Mouse (Mus musculus): ENCODE measurements at regions not wholly inside any gene's neighbourhood (a gene's known extent, or its start where the extent isn't known, plus 50 kb on each side); places are given as distances from the start of the nearest gene placed in this dataset.

DNA sequence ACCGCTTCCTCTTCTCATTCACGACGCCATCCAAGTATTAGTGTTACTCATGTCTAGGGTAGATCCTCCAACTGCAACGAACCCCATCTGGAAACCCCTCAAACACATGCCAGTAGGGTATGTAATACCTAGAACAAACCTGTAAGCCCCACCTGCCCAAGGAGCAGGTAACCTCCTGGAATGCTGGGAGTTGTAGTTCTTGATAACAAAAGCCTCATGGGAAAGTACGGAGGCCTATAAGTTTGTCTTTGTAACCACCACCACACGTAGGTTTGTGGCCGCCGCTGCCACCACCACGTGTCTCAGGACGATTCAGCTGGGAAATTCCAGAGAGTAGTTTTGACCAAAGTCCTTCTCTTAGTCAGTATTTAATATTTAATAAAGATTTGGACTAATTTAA is 107.4 kb upstream of the Unc5b start:
- ATAC-seq (replicated peaks; ENCODE audit: low read depth, poor library complexity, severe bottlenecking) = no peak

DNA sequence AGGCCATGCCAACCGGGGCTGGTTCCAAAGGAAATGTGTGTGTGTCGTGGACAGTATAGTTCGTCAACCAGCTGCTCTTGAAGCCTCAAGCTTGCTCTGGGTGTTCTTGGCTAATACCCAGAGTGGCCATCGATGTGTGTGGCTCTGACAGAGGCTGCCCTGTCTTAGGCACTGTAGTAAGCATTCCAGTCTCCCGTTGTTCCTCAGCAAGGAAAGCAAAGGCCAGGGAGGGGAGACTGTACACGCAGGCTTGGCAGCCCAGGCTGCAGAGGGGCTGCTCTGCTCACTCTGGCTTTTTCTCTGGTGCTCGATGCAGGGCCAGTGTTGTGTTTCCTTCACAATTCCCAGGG is 106.1 kb upstream of the Unc5b start:
- ATAC-seq (replicated peaks; ENCODE audit: low read depth, poor library complexity, severe bottlenecking) = no peak

DNA sequence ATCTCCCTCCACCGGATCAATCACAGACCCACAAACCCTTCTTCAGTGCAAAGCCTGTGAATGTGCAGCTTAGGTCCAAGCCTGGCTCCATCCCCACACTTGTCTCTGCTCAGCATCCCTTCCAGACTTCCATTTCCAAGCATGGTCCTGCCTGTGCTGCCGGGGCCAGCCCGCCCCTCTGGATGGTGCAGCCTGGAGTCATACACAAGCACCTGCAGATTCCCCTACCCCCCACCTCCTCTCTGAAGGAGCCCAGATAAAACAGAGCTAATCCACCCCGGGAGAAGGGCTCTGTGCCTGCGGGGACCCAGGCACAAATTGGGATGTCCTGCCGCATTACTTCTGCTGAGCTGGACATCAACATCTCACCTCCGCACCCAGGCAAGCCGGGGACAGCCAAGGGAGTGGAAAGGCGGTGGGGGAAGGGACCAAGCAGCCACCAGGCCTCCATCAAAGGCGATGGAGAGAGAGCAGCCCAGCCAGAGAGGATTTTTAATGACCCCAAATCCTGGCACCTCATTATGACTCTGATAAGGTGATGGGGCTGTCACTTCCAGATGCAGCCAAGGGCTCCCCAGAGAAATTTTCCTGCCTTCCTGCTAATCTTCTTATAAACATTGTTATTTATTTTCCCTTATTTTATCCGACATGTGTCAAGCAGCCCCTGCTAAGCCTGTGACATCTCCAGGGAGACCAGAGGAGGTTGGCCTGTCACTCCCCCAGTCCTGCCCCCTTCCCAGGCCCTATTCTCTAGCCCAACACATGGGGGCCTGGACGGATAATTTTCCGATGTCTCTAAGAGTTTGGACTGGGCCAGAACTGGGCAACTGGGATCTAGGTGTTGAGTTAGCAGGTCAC is 105.5 kb upstream of the Unc5b start:
- no peak for ATAC-seq (replicated peaks; ENCODE audit: low read depth, poor library complexity, severe bottlenecking)

DNA sequence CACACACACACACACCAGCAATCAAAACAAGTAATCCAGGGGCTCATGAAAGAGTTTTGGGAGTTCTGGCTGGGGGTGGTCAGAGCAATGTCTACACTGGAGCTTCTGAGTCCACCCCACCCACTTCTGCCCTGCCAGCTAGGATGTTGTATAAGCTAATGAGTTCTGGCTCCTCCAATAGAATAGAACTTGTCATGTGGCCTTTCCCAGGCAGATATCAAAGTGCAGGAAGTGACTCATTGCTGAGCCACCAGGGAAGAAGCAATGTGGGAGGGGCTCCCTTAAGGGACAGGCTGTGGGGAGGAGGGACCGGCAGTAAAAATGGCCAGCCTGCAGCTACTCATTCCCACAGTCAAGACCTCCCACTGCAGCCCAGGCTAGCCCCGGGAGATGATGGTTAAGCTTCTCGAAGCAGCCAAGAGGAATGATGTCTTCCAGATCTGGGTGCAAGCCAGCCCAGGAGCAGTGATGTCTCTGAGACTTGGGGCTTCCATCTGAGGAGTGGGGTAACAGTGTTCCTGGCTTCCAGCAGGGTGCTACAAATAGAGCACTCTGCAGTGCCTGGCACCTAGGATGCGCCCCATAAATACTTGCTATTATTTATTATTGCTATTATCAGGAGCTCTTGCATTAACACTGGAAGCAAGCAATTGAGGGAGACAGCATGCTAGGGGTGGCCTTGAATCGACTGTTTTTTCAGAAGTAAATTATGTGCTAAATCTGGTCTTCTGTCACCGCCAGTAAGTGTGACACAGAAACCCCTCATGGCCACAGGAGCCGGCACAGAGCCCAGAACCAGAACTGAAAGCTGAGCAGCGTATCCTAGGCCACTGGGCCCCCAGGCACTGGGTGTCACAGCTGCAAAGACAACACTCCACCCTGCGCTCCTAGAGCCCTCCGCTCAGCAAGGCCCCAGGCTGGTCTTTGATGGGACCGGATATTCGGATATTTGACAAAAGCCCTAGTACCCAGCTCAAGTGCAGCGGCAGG is 103.2 kb upstream of the Unc5b start:
- ATAC-seq (replicated peaks; ENCODE audit: low read depth, poor library complexity, severe bottlenecking) = peak; percentile 67

DNA sequence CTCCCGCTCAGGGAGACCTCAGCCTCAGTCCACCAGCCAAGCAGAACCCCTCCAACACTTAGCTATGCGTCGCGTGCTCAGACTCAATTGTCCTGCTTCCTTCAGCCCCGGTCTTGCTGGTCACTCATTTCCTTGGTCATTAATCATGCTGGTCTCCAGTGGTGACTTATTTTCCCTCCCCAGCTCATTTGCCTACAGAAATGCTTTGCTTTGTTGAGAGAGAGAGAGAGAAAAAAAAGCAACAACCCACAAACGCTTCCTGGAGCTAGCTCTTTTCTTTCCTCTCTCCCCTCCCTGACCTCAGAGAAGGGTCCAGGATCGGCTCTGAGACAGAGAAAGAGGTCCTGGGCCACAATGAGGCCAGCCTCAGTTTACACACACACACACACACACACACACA is 102.5 kb upstream of the Unc5b start:
- ATAC-seq (replicated peaks; ENCODE audit: low read depth, poor library complexity, severe bottlenecking) = no peak

DNA sequence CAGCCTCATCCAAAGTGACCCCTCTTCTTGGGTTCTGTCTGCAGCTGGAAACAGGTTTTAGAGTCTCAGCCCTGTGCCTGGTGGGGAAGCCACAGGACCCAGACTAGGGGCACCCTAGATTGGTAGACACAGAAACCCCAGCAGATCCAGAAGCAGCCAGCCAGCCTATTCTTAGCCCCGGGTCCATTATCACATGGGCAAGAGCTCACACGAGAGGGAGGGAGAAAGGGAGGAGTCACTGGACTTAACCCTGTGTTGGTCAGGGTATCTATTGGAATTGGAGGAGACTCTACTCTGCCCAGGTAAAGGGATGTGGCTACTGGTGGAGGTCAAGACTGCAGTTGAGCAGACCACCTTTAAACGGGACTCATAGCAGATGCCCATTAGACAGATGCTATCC is 101.5 kb upstream of the Unc5b start:
- no peak for ATAC-seq (replicated peaks; ENCODE audit: low read depth, poor library complexity, severe bottlenecking)

DNA sequence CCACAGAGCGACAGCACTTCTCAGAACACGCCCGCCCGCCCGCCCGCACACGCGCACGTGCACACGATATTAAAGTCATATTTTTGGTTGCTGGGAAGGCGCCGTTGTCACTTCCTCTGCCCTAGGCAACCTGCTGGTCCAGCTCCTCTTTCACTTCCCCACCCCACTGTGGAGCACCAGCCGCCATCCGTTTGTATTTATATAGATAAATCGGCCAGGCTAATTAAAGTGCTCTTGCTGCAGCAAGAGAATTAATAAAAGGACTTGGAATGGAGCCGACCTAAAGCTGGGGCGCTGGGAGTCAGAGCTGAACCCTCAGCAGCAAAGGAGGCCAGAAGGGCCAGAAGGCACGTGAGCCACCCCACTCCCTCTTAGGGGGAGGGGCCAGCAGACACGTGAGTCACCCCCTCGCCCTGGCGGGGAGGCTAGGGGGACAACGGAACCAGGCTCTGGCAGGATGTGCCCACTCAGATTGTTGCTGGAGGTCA is 100.6 kb upstream of the Unc5b start:
- ATAC-seq (replicated peaks; ENCODE audit: low read depth, poor library complexity, severe bottlenecking) = peak; percentile 63

DNA sequence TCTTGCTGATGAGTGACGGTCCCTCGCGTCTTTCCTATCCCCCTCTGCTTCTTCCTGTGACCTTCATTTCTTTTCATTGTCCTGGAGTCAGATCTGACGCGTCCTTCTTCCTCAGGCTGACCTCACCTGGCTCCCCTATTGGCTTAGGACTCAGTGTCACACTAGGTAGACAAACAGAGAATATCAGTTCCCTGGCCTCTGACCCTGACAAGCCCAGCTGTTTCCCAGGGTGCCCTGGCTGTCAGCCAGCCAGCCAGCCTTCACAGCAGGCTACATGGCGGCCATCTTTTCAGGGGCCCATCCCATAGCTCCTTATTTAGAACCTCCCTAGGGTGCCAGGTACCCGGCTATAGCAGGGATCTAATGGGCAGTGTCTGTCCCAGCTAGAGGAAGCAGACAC is 97.3 kb upstream of the Unc5b start:
- no peak for ATAC-seq (replicated peaks; ENCODE audit: low read depth, poor library complexity, severe bottlenecking)

DNA sequence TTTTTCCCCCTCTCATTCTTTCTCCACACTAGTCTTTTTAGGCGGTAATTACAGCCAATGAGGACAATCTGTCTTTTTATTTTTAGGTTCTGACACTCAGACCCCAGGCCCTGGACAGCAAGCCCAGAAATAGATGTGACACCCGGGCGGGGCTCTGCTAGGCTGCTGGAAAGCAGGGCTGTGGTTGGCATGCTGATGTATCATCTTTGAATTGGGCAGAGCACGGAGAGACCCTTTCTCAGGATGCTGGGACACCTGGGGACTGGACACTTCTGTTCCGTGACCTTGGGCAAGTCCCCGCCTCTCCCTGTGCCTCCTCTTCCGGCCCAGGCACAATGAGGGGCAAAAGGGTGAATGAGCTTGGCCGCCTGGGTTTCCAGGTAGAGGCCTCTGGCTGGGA is 96.8 kb upstream of the Unc5b start:
- ATAC-seq (replicated peaks; ENCODE audit: low read depth, poor library complexity, severe bottlenecking) = no peak

DNA sequence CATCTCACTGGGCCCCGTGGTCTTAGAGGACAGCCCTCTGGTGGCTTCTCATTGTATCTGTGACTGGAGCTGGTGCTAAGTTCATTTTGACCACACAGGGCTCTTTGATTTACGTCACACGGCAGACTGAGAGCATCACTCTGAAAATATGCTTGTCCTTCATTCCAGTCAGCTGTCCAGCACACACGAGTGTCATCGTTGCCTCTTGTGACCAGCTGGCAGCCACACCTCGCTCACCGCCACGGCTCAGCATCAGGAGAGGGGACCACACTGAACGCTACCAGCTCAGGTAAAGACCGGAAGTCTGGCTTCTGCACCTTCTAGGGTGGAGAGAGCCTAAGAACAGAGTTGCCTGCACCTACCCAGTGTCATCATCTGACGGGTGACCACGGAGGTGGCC is 95.3 kb upstream of the Unc5b start:
- ATAC-seq (replicated peaks; ENCODE audit: low read depth, poor library complexity, severe bottlenecking) = no peak

DNA sequence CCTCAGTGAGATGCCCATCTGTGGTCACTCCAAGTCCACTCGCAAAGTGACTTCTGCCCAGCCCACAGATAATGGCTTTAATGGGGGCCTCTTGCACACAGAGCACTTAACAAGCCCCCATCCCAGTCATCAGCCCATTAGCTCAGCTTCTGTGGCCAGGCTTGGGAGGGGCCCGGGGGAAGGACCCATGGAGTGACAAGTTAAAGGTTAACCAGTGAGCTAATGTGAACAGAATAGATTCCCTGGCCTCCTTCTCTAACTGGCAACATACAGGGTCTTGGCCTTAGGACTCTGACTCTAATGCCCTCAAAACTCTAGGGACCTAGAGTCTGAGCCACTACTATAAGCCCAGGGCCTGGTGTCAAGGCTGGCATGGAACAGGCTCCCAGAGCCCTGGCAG is 94.3 kb upstream of the Unc5b start:
- no peak for ATAC-seq (replicated peaks; ENCODE audit: low read depth, poor library complexity, severe bottlenecking)

DNA sequence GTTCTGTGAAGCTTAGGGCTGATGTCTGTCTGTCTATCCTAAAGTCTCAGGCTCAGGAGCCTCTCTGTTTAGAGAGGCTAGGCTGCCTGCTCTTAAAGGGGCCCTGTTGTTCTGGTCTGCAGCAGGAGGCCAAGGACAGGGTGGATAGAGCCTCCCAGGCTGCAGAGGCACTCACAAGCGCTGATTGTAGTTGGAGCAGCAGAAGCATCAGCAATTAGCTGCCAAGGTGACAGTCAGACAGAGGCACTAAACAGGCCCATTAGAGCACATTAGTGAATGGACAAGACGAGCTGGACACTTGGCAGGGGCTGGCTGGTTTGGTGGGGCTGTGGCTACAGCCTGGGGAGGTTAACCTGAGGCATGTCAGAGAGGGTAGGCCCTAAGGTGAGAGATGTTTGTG is 93.8 kb upstream of the Unc5b start:
- ATAC-seq (replicated peaks; ENCODE audit: low read depth, poor library complexity, severe bottlenecking) = no peak

DNA sequence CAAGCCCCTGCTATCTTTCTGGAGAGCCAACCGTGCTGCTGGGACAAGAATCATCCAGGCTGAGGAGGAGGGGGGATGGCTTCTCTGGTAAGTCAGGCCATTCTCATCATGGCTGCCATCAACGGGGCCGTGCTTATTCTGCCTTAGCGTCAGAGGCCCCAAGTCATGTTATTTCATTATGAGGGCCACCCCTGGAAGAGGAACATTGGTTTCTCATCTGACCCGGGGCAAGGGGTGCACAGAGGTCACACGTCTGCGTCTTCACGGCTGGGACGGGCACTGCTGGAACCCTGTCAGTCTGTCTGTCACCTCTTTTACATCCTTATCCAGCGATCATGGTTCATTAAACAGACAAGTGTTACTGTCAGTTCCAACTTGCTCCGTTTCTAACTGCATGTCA is 92.4 kb upstream of the Unc5b start:
- ATAC-seq (replicated peaks; ENCODE audit: low read depth, poor library complexity, severe bottlenecking) = no peak

DNA sequence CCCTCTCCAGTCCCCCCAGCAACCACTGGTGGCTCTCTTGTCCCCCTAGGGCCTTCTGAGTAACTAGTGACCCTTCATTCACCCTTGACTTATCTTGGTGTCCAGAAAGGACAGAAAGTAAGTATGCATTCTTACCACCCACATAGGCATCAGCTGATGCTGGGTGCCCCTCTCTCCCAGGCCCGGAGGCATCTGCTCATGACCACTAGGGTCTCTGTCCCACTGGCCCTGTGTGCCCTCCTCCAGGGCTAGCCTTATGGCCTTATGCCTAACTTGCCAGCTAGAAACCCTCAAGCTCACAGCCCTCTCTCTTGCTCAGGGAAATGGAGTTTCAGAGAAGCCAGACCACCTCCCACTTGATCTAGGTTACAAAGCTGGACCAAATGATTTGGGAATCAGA is 89.2 kb upstream of the Unc5b start:
- ATAC-seq (replicated peaks; ENCODE audit: low read depth, poor library complexity, severe bottlenecking) = no peak

DNA sequence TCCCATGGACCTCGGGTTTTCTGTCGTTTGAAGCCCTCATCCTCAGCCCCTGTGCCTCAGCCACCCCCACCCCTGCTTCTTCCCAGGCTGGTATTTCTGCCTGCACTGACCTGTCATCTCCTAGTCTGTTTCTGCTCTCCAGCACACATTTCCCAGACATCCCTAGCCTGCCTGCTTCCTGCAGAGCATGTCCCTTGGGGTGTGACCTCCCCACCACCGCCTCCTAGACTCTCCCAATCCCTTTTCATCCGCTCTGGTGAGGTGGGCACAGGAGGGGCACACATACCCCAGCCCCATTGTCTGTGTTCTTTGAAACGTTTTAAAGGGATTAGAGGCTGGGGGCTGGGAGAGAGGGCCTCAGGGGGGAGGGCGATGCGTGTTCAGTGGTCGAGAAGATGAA is 86.6 kb upstream of the Unc5b start:
- ATAC-seq (replicated peaks; ENCODE audit: low read depth, poor library complexity, severe bottlenecking) = no peak

DNA sequence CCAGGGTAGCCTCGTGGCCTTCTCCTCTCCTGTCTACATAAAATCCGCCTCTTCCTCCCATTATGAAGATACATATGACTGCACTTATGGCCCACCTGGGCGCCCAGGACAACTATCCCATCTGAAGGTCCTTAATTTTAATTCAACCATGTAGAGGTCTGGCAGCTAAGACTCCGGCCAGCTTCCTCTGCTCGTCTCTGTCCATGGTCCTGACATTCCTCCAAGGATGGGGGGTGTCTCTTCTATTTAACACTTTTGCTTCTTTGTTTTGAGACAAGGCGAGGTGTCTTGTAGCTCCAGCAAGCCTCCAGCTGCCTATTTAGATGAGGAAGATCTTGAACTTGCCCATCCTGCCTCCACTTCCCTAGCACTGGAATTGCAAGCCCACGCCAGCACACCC is 83.0 kb upstream of the Unc5b start:
- 0 out of 2 replicates have a peak, but pooled peaks have one; percentile 39 for ATAC-seq (replicated peaks; ENCODE audit: low read depth, poor library complexity, severe bottlenecking)

DNA sequence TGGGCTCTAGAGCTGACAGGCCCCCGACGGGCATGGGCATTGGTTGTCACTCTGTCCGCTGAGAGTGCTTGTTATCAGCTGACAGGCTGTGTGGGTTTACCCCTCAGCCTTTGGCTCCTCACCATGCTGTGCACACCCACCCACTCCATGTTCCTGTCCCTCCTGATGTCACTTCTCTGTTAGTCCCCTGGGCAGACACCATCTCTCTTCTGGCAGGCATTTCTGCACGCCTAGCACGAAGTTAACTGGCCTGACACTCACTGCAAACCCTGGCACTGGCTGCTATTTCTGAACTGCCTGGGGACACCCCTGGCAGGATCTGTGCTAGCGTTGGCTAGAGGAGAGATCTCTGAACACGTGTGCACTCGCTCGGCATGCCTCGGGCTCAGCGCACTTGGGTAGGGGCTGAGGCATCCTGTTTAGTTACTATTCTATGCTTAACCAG is 82.1 kb upstream of the Unc5b start:
- ATAC-seq (replicated peaks; ENCODE audit: low read depth, poor library complexity, severe bottlenecking) = no peak

DNA sequence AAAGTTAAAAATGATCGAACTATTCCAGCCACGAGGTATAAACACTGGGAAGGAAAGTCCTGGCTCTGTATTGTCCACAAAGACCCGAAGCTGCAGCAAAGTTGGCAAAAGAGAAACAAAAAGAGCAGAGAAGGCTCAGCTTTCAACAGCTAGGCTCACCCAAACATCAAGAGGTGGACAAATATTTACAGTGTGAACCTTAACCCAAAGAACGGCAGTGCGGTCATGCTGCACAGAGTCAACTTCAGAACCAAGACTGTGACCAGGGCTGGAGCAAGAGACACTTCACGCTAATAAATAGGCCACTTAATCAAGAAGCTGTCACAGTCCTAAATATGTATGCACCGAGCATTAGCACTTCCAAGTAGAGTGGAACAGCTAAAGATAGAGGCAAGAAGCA is 73.0 kb upstream of the Unc5b start:
- no peak for ATAC-seq (replicated peaks; ENCODE audit: low read depth, poor library complexity, severe bottlenecking)

DNA sequence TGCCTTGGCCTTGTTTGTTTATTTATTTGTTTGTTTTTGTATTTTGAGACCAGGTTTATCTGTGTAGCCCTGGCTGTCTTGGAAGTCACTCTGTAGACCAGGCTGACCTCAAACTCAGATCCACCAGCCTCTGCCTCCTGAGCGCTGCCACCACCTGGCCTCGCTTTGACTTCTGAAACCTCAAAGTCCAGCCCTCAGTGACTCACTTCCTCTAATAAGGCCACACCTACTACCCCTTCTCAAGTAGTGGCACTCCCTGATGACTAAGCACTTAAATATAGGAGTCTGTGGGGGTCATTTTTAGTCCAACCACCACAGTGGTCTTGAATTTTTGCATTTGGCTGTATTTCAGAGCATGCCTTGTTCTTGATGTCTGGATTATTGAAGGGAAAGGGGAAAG is 69.6 kb upstream of the Unc5b start:
- ATAC-seq (replicated peaks; ENCODE audit: low read depth, poor library complexity, severe bottlenecking) = no peak

DNA sequence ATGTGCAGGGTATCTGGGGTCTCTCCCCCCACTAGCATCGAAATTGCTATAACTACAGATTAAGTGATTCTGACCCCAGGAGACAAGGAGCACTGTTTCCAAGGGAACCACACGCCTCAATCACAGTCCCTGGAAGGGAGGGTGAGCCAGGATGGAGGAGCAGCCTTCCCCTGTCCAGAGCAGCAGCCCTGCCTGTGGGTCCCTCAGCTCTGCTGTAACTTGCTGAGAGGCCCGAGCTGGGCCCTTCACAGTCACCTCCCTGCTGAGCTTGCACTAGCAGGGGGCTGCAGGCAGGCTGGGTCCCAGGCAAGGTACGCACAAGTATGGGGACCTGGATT is 62.4 kb upstream of the Unc5b start:
- ATAC-seq (replicated peaks; ENCODE audit: low read depth, poor library complexity, severe bottlenecking) = no peak

DNA sequence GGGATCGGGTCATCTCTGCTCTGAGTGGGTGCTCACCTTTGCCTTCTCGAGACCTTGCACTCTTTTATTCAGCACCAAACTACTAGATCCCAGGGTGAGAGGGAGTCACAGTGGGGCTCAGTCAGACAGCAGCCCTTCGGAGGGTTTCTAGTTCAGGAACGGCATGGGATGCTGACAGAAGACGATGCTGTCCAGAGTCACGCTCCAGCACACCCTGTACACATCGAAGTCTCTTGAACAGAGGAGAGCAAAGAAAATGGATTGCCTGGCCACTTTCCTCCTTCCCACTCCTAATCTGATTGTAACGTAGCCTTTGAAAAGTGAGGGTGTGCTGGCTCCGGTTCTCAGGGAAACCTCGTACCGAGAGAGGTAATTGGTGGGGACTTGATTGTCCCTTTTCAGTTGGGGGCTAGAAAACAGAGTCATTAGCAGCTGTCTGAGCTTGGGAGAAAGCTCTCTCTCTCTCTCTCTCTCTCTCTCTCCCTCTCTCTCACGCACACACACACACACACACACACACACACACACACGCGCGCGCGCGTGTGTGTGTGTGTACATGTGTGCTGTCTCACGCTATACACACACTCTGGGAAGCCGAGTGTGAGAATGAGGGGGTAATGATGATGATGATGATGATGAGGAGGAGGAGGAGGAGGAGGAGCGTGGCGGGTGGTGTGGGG is 61.9 kb upstream of the Unc5b start:
- no peak for ATAC-seq (replicated peaks; ENCODE audit: low read depth, poor library complexity, severe bottlenecking)

All from common myeloid progenitor, adult 5-6 weeks (primary cell).